Mouse (Mus musculus) lung, postnatal 0 days (tissue): ENCODE data around the gene Wdr26. TPM values are rescaled to one million over a fixed set of nuclear protein-coding genes. Genes with fewer than 3 reads are reported as not detected.

ENCODE experiments used
- ATAC-seq: fragments of 200-750 bp; cut with Nextera tagmentation; 2 replicates; pipeline ENCODE4 v1.8.0; 2017; ENCODE audit warnings: moderate library complexity
- DNase-seq: peaks from one replicate; pipeline ENCODE4 v3.0.0-alpha.2; 2016; ENCODE audit warnings: low spot score
- H3K27ac ChIP-seq: fragments of 300-500 bp; sonication (generic); 2 replicates; pipeline ENCODE4 v1.5.1; 2014; ENCODE audit warnings: antibody characterized with exemption, mild to moderate bottlenecking, low read length, mixed read lengths
- H3K27me3 ChIP-seq: fragments of 300-500 bp; sonication (generic); replicated peaks from 2 replicates; pipeline ENCODE4 v1.6.1; 2014; ENCODE audit warnings: low read length, mixed read lengths; ENCODE audit not compliant: insufficient read depth
- H3K36me3 ChIP-seq: fragments of 300-500 bp; sonication (generic); 2 replicates; pipeline ENCODE4 v1.6.1; 2014; ENCODE audit warnings: low read length, mixed read lengths; ENCODE audit not compliant: insufficient read depth
- H3K4me1 ChIP-seq: fragments of 300-500 bp; sonication (generic); 2 replicates; pipeline ENCODE4 v1.6.1; 2014; ENCODE audit warnings: antibody characterized with exemption, low read depth, low read length, mixed read lengths; ENCODE audit not compliant: insufficient read depth
- H3K4me2 ChIP-seq: fragments of 300-500 bp; sonication (generic); replicated peaks from 2 replicates; pipeline ENCODE4 v1.6.1; 2014; ENCODE audit warnings: low read depth, mild to moderate bottlenecking, low read length, moderate library complexity, mixed read lengths
- H3K4me3 ChIP-seq: fragments of 300-500 bp; sonication (generic); 2 replicates; pipeline ENCODE4 v1.5.1; 2014; ENCODE audit warnings: low read depth, low read length
- H3K9ac ChIP-seq: fragments of 300-500 bp; sonication (generic); replicated peaks from 2 replicates; pipeline ENCODE4 v1.6.1; 2014; ENCODE audit warnings: low read depth, mild to moderate bottlenecking
- H3K9me3 ChIP-seq: fragments of 300-500 bp; sonication (generic); 2 replicates; pipeline ENCODE4 v1.6.1; 2016; ENCODE audit warnings: low read length, mixed read lengths
- CTCF ChIP-seq: IDR thresholded peaks from 2 replicates; pipeline ENCODE4 v1.5.1; 2016; ENCODE audit warnings: antibody characterized with exemption, mild to moderate bottlenecking
- EP300 ChIP-seq: IDR thresholded peaks from 2 replicates; pipeline ENCODE4 v1.6.1; 2016; ENCODE audit warnings: antibody characterized with exemption, mild to moderate bottlenecking, control low read depth
- WGBS: fragments of 180-500 bp; shearing (Covaris S2); extraction: QIAGEN DNeasy Blood & Tissue Kit; methylation state at CpG from one replicate; pipeline ENCODE4 v1.1.7; 2014; 5-methylcytosine and 5-hydroxymethylcytosine counted together
- polyA plus RNA-seq: library from polyadenylated mRNA; unstranded; fragments of >200 nt; fragmentation: Nextera tagmentation; extraction: Ambion mirVana; gene quantifications from 2 replicates; pipeline ENCODE4 v1.2.1, GENCODE M21; 2015

Gene Wdr26
- polyA plus RNA-seq, 1 experiment from 2014 or later, result 49.1 TPM

DNA sequence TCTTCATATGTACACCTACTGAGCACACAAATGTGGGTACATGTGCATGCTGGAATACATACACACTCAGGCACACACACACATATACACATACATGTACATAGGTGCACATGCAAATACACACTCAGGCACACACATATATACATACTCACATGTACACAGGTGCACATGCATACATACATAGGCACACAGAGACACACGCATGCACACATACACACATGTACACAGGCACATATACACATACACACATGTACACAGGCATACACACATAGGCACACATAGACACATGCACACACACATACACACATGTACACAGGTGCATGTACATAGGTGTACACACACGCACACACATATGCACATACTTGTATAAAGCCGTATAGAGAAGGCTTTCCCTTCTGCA is 29.4 kb upstream of the Wdr26 start:
- no peak for ATAC-seq
- Histone ChIP-seq H3K27me3 (no peaks in the 10 kb centered on the region), H3K36me3 (no peaks in the 10 kb centered on the region), H3K4me1 (no peaks in the 10 kb centered on the region), H3K4me2 (no peak overlapping the region), H3K9me3 (no peaks in the 10 kb centered on the region), H3K9ac (no peak overlapping the region), H3K27ac (no peak overlapping the region), H3K4me3 (no peak overlapping the region)
- WGBS, result 96% methylated on average over 3 of the region's 3 CpGs
- no peak for DNase-seq
- TF ChIP-seq CTCF (no peak), EP300 (no peak)

DNA sequence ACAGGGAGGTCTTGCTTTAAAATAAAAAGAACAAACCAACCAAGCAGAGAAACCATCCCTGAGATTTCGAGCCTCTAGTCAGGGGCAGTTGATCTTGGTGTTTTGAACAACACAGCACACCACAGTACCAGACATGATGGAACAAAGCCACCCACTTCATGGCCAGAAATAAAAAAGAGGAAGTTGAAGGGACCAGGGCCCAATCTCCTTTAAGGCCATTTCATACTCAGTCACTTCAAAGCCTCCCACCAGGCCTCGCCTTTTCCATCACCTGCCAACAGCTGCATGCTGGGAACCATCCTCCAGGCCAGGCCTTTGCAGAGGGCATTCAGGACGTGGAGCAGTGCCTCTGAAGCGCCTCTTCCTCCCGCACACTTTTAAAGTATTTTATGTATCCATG is 25.5 kb upstream of the Wdr26 start:
- DNase-seq (no peak), ATAC-seq (no peak)
- TF ChIP-seq CTCF, result no peak
- no peak for TF ChIP-seq EP300
- no peak overlapping the region for H3K4me2 ChIP-seq
- peaks cover 2% of the 10 kb centered on the region; the same call in 1 of the 2 replicates for H3K4me1 ChIP-seq
- no peak overlapping the region for H3K27ac ChIP-seq
- no peaks in the 10 kb centered on the region for H3K27me3 ChIP-seq
- no peaks in the 10 kb centered on the region for H3K9me3 ChIP-seq
- no peak overlapping the region for H3K4me3 ChIP-seq
- no peaks in the 10 kb centered on the region for H3K36me3 ChIP-seq
- 50% methylated on average over 5 of the region's 5 CpGs for WGBS
- no peak overlapping the region for H3K9ac ChIP-seq

DNA sequence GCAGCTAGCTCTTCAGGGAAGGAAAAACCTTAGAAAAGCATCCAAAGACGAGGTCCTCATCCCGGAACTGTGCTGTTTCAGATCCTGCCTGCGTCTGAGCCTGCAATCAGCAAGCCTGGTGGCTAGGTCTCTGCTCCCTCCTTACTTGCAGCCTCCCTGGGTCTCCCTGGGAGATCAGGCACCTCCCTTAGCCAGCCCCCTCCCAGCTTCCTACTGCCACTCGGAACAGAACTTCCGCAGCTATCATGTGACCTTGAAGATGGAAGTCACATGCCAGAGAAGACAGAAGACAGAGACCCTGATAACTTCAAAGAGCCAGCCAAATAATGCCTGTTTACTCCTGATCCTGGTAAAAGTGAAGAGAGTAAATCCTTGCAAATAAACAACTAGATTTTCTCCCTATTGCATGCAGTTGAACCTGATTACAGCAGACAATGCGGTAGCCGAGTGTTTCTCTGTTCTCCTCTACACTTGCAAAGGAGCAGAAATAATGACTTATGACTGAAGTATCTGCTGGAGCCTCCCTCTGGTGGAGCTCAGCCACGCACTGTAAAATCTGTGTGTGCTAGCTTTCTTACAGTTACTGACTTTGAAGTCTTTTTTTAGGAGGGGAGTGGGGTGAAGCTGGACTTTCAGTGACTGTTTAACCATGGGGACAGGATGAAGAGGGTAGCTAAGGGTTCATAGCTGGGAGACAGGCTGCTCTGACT is 22.7 kb upstream of the Wdr26 start:
- no peak overlapping the region for H3K9ac ChIP-seq
- DNase-seq (peak; percentile 22), ATAC-seq (no peak)
- H3K27me3 ChIP-seq, result no peaks in the 10 kb centered on the region
- H3K4me1 ChIP-seq, result peaks cover 4% of the 10 kb centered on the region; the same call in 1 of the 2 replicates
- H3K9me3 ChIP-seq, result no peaks in the 10 kb centered on the region
- WGBS, result 35% methylated on average over 8 of the region's 8 CpGs
- H3K4me2 ChIP-seq, result peak overlapping the region; percentile 25
- no peak for TF ChIP-seq EP300
- TF ChIP-seq CTCF, result peak; percentile 24; the same call in 1 of the 2 replicates
- no peak overlapping the region for H3K4me3 ChIP-seq
- no peaks in the 10 kb centered on the region for H3K36me3 ChIP-seq
- no peak overlapping the region for H3K27ac ChIP-seq

DNA sequence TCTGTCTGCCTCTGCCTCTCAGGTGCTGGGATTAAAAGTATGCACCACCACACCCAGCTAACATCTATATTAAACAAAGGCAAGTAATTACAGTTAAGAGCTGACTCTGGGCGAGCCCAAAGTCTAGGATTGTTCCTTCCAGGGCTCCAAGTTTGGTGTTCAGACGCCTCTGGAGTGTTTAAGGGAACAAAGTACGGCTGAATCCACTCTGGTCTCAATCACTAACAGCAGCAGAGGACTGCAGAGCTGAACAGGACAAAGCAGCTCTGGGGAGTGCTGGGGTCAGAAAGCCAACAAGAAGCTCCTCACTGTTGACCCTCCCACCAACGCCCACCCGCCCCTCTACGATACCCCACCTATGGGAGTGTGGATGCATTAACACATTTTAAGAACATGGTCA is 21.9 kb upstream of the Wdr26 start:
- ATAC-seq (no peak), DNase-seq (no peak)
- no peak overlapping the region for H3K27ac ChIP-seq
- no peak overlapping the region for H3K4me3 ChIP-seq
- H3K27me3 ChIP-seq, result no peaks in the 10 kb centered on the region
- H3K9me3 ChIP-seq, result no peaks in the 10 kb centered on the region
- H3K4me1 ChIP-seq, result peaks cover 4% of the 10 kb centered on the region; the same call in 1 of the 2 replicates
- 80% methylated on average over 6 of the region's 6 CpGs for WGBS
- no peaks in the 10 kb centered on the region for H3K36me3 ChIP-seq
- H3K9ac ChIP-seq, result no peak overlapping the region
- TF ChIP-seq EP300 (no peak), CTCF (no peak)
- H3K4me2 ChIP-seq, result peak overlapping the region; percentile 25

DNA sequence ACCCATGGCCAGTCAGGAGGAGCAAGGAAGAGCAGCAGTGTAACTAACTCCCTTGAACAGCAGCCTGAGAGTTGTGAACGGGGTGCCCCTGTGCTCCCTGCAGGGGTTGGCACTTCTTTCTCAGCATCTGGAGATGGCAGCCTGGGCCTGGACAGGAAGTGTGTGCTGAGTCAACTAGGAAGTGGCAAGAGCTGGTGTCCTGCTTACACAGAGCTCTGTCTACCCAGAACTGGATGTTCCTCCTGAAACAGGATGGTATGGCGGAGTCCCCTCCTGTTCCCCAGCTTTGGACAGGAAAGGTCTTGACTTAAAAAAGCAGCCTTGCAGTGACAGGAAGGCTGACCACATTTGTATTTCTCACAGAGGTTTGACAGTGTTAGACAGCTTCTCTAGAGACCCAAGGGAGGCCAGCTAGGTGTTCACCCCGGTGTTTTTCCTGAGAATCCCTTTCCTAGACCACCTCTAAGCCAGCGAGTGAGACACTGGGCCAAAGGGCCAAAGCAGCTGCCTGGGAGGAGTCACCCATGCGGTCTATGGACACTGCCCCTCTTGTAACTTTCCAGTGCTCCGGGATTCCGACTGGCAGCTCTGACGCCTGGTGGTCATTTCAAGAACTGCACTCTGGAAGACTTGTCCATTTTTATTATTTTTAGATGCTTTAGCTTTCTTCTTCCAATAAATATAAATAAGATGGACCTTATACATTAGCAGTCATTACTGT is 20.7 kb upstream of the Wdr26 start:
- Histone ChIP-seq H3K4me1 (peaks cover 4% of the 10 kb centered on the region; the same call in 1 of the 2 replicates), H3K4me2 (no peak overlapping the region), H3K4me3 (no peak overlapping the region), H3K9ac (no peak overlapping the region), H3K27ac (peak overlapping the region; percentile 78), H3K36me3 (no peaks in the 10 kb centered on the region), H3K9me3 (no peaks in the 10 kb centered on the region), H3K27me3 (no peaks in the 10 kb centered on the region)
- WGBS, result 17% methylated on average over 8 of the region's 8 CpGs
- ATAC-seq, result peak; percentile 83
- DNase-seq, result peak; percentile 94
- peak; percentile 28; the same call in 1 of the 2 replicates for TF ChIP-seq EP300
- peak; percentile 89 for TF ChIP-seq CTCF

DNA sequence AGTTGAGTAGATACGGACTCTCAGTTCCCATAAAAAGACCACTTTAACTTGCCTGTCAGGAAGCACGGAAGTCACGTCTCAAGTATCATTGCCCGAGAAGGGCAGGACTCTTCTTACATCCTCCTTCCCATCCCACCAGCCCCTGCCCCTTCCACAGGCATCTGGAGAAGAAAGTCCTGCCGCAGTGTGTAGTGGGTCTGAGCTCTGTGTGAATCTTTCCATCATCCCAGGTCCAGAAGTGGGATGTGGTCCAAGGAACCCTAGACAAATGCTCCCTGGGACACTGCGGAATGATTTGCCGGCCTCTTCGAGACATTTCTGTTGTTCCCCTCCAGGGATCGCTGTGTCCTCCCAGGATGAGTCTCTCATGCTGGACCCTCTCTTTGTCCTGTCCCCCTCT is 20.0 kb upstream of the Wdr26 start:
- Histone ChIP-seq H3K4me3 (no peak overlapping the region), H3K27ac (peak overlapping the region; percentile 78), H3K4me2 (no peak overlapping the region), H3K36me3 (no peaks in the 10 kb centered on the region), H3K4me1 (peaks cover 4% of the 10 kb centered on the region; the same call in 1 of the 2 replicates), H3K27me3 (no peaks in the 10 kb centered on the region), H3K9ac (no peak overlapping the region), H3K9me3 (no peaks in the 10 kb centered on the region)
- TF ChIP-seq EP300, result no peak
- no peak for TF ChIP-seq CTCF
- ATAC-seq, result no peak
- 77% methylated on average over 9 of the region's 9 CpGs for WGBS
- DNase-seq, result no peak
